ENCODE assay signal across 17 mouse cellular contexts in genomic region chr11:86873406-86873700, GRCm38 (mm10).
DNase-seq lines count a peak whose midpoint lies in the region; ATAC-seq and TF ChIP-seq lines count a peak whose summit lies in the region.
"Had no signal": no experiment of that assay in that cellular context is flagged by ENCODE, and none has a peak within 500 bp of the region (broad histone marks: within the 10 kb centered on the region; RNA-seq: fewer than 3 reads in every experiment).

No protein-coding gene starts in this region.

- no peaks in the 10 kb centered on the region for H3K9me3 ChIP-seq in hindbrain, embryonic 15.5 days
- H3K9me3 ChIP-seq in hindbrain, postnatal 0 days (ENCODE audit: low read length): no peaks in the 10 kb centered on the region
- no peaks in the 10 kb centered on the region for H3K9me3 ChIP-seq in embryonic facial prominence, embryonic 12.5 days
- no peaks in the 10 kb centered on the region for H3K9me3 ChIP-seq in forebrain, embryonic 16.5 days (ENCODE audit: control insufficient read depth, low read length)
- H3K9me3 ChIP-seq in midbrain, embryonic 15.5 days: no peaks in the 10 kb centered on the region
- H3K9me3 ChIP-seq: G1E; neural tube, embryonic 13.5 days had no signal

- WGBS in hindbrain, embryonic 15.5 days: 48% methylated on average over 1 of the region's 1 CpGs
- WGBS in hindbrain, postnatal 0 days: 57% methylated on average over 1 of the region's 1 CpGs
- 67% methylated on average over 1 of the region's 1 CpGs for WGBS in embryonic facial prominence, embryonic 12.5 days
- WGBS in forebrain, embryonic 16.5 days: 24% methylated on average over 1 of the region's 1 CpGs
- WGBS in midbrain, embryonic 15.5 days: 33% methylated on average over 1 of the region's 1 CpGs

- no peaks in the 10 kb centered on the region for H3K36me3 ChIP-seq in hindbrain, embryonic 15.5 days
- no peaks in the 10 kb centered on the region for H3K36me3 ChIP-seq in hindbrain, postnatal 0 days (ENCODE audit: insufficient read depth, low read length)
- no peaks in the 10 kb centered on the region for H3K36me3 ChIP-seq in embryonic facial prominence, embryonic 12.5 days
- H3K36me3 ChIP-seq in forebrain, embryonic 16.5 days (ENCODE audit: control insufficient read depth, insufficient read depth): no peaks in the 10 kb centered on the region
- no peaks in the 10 kb centered on the region for H3K36me3 ChIP-seq in midbrain, embryonic 15.5 days (replicated peaks)
- H3K36me3 ChIP-seq: G1E; neural tube, embryonic 13.5 days had no signal

- TF ChIP-seq CTCF in hindbrain, postnatal 0 days (IDR thresholded peaks at IDR 0.05; ENCODE audit: low read depth): no peak

- no peak overlapping the region for H3K9ac ChIP-seq in hindbrain, embryonic 15.5 days
- H3K9ac ChIP-seq in hindbrain, postnatal 0 days (replicated peaks; ENCODE audit: low read length): no peak overlapping the region
- no peak overlapping the region for H3K9ac ChIP-seq in embryonic facial prominence, embryonic 12.5 days
- H3K9ac ChIP-seq in forebrain, embryonic 16.5 days (replicated peaks; ENCODE audit: low read depth, low read length): no peak overlapping the region
- H3K9ac ChIP-seq in midbrain, embryonic 15.5 days: no peak overlapping the region
- H3K9ac ChIP-seq: liver, embryonic 14.5 days; neural tube, embryonic 13.5 days had no signal

- peak; percentile 54; the same call in 1 of the 2 replicates for ATAC-seq in hindbrain, embryonic 15.5 days (ENCODE audit: low FRiP score, low read depth)
- no peak for ATAC-seq in hindbrain, postnatal 0 days
- no peak for ATAC-seq in embryonic facial prominence, embryonic 12.5 days (ENCODE audit: insufficient number of reproducible peaks, insufficient read depth, low FRiP score, low TSS enrichment)
- ATAC-seq in forebrain, embryonic 16.5 days: no peak
- peak; percentile 62 for ATAC-seq in midbrain, embryonic 15.5 days (replicated peaks)
- ATAC-seq in monocyte, adult 5-6 weeks (replicated peaks; ENCODE audit: insufficient number of reproducible peaks, low FRiP score, low TSS enrichment, poor library complexity, severe bottlenecking): no peak
- ATAC-seq: intestine, embryonic 16.5 days had no signal

- no peak for DNase-seq in hindbrain, postnatal 0 days (ENCODE audit: low spot score)
- no peak for DNase-seq in retina, embryonic 14.5 days (ENCODE audit: low spot score)
- DNase-seq: adrenal gland, postnatal 10 days; cerebellum, adult 8-10 months; heart, adult 18-20 months; kidney, postnatal 4 days; lung, postnatal 14 days; right cerebral cortex, postnatal 4 days had no signal

- H3K4me1 ChIP-seq in hindbrain, embryonic 15.5 days (replicated peaks): peaks cover 16% of the 10 kb centered on the region
- H3K4me1 ChIP-seq in hindbrain, postnatal 0 days (ENCODE audit: insufficient read depth, low read length): peaks cover 6% of the 10 kb centered on the region; the same call in 1 of the 2 replicates
- peaks cover 14% of the 10 kb centered on the region for H3K4me1 ChIP-seq in embryonic facial prominence, embryonic 12.5 days
- peaks cover 9% of the 10 kb centered on the region for H3K4me1 ChIP-seq in forebrain, embryonic 16.5 days (replicated peaks; ENCODE audit: control insufficient read depth, insufficient read depth, low read length)
- peaks cover 25% of the 10 kb centered on the region for H3K4me1 ChIP-seq in midbrain, embryonic 15.5 days

- H3K27me3 ChIP-seq in hindbrain, embryonic 15.5 days: no peaks in the 10 kb centered on the region
- no peaks in the 10 kb centered on the region for H3K27me3 ChIP-seq in hindbrain, postnatal 0 days (ENCODE audit: insufficient read depth, low read length)
- H3K27me3 ChIP-seq in embryonic facial prominence, embryonic 12.5 days: no peaks in the 10 kb centered on the region
- no peaks in the 10 kb centered on the region for H3K27me3 ChIP-seq in forebrain, embryonic 16.5 days (replicated peaks; ENCODE audit: control insufficient read depth, insufficient read depth, low read length)
- no peaks in the 10 kb centered on the region for H3K27me3 ChIP-seq in midbrain, embryonic 15.5 days (replicated peaks)
- H3K27me3 ChIP-seq: neural tube, embryonic 13.5 days had no signal

- H3K4me2 ChIP-seq in hindbrain, embryonic 15.5 days: no peak overlapping the region
- H3K4me2 ChIP-seq in hindbrain, postnatal 0 days (ENCODE audit: low read depth, low read length): no peak overlapping the region
- H3K4me2 ChIP-seq in embryonic facial prominence, embryonic 12.5 days (replicated peaks): no peak overlapping the region
- no peak overlapping the region for H3K4me2 ChIP-seq in forebrain, embryonic 16.5 days (ENCODE audit: low read length)
- H3K4me2 ChIP-seq in midbrain, embryonic 15.5 days: no peak overlapping the region
- H3K4me2 ChIP-seq: neural tube, embryonic 13.5 days had no signal

- no peak overlapping the region for H3K4me3 ChIP-seq in hindbrain, embryonic 15.5 days
- no peak overlapping the region for H3K4me3 ChIP-seq in hindbrain, postnatal 0 days (ENCODE audit: low read length)
- no peak overlapping the region for H3K4me3 ChIP-seq in embryonic facial prominence, embryonic 12.5 days
- H3K4me3 ChIP-seq in forebrain, embryonic 16.5 days (replicated peaks; ENCODE audit: low read length): no peak overlapping the region
- H3K4me3 ChIP-seq in midbrain, embryonic 15.5 days: no peak overlapping the region
- H3K4me3 ChIP-seq: neural tube, embryonic 13.5 days had no signal

- H3K27ac ChIP-seq in hindbrain, embryonic 15.5 days (replicated peaks): peak overlapping the region; percentile 58; the same call in 1 of the 2 replicates
- no peak overlapping the region for H3K27ac ChIP-seq in hindbrain, postnatal 0 days
- 0 out of 2 replicates have a peak overlapping the region, but pooled peaks have one; percentile 41 for H3K27ac ChIP-seq in embryonic facial prominence, embryonic 12.5 days
- H3K27ac ChIP-seq in forebrain, embryonic 16.5 days (ENCODE audit: low read length): peak overlapping the region; percentile 7
- H3K27ac ChIP-seq in midbrain, embryonic 15.5 days: peak overlapping the region; percentile 65
- H3K27ac ChIP-seq: liver, embryonic 14.5 days; neural tube, embryonic 13.5 days had no signal

Comparison
In these comparisons a context has a peak if more than half of its experiments do, and no peak if none do; other contexts are left out.
1. ATAC-seq: peak in hindbrain, embryonic 15.5 days (single experiment) and midbrain, embryonic 15.5 days (single experiment); none in hindbrain, postnatal 0 days (single experiment), embryonic facial prominence, embryonic 12.5 days (single experiment), forebrain, embryonic 16.5 days (single experiment) and monocyte, adult 5-6 weeks (single experiment).